Mouse (Mus musculus) spleen, adult 12 weeks (tissue): ENCODE measurements around the gene Cyp2d26.

Source experiments
- DNase-seq: peaks from one replicate; pipeline ENCODE4 v3.0.0; 2022; ENCODE audit warnings: low spot score

Cyp2d26 gene

DNA sequence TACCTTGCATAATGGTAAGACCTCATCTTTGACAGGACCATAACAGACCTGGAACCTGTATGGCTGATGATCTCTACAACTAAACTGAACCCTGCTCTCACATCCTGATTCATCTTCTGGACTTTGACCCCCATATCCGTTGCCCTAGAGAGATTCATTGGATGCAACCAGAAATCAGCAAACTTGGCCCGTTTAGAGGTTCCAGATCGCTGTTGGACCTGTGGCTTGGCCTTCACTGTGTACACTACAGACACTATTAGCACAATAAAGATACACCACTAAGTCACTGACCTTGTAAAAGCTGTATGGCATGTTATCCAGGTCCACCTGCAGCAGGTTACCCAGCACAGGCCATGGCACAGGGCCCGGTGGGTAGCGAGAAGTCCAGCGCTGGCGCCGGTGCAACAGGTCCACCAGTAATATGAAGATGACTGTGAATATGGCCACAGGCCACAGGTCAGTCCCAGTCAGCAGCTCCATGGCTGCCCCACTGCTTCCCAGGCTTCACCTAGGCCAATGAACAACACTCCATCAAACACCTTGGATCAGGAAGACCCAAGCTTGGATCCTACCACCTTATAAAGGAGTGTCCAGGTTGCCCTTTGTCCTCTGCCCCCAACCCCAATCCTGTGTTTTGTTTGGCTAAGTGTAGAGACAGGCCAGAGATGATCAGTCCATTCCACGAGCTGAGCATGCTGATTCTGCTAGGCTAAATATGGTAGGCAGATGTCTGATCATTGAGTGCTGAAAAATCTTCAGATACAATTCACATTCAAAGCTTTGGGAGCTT, 30.3 kb downstream of the Cyp2d26 start, which contains the start of gene Cyp2d40:
TSS of gene Cyp2d40 (minus strand) at position 553 of the 790 bp plus-strand sequence.
- no peak for DNase-seq

DNA sequence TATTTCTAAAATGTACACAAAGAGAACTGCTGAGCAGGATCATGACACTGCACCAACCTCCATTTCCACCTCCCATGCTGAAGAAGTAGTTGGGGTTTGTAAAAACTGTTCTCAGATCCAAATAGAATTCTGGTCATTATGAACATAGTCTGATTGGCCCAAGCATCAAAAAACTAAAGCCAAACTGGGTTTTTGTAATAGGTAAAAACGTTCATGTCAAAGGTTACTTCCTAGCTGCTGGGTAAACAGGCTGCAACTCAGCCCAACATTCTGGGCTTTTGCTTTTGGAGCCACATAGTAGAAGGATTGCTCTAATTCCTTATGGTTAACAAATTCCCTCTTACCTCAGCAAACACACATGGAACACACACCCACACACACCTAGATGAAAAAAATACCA, 46.0 kb downstream of the Cyp2d26 start:
- no peak for DNase-seq

DNA sequence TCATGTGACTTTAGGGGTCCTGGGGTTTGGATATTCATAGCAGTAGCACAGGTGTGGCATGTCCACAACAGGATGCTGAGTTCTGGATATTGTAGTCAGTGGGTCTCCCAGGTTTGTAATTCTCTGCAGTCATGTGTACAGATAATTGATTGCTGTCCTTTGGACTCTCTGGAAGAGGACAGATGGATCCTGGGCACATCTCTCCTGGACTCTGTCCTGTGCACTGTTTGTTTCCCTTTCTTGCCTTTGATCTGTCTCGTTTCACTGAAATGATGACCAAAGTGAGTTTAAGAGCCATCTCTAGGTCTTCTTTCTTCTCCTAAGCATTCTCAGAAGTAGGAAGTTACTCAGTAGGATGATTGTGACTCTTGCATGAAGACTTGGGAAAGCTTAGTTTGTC, 46.6 kb downstream of the Cyp2d26 start:
- DNase-seq: no peak
